Mouse (Mus musculus) heart, embryonic 13.5 days (tissue): Measurements from ENCODE around the gene Tbcel. TPM values are rescaled to one million over a fixed set of nuclear protein-coding genes. Genes with fewer than 3 reads are reported as not detected.

Source experiments
- ATAC-seq: fragments of 200-750 bp; cut with Nextera tagmentation; 2 replicates; pipeline ENCODE4 v1.8.0; 2017; ENCODE audit warnings: moderate TSS enrichment; ENCODE audit not compliant: insufficient number of reproducible peaks, low FRiP score, low TSS enrichment; ENCODE audit errors: extremely low read depth
- H3K27ac ChIP-seq: fragments of 300-500 bp; sonication (generic); replicated peaks from 2 replicates; pipeline ENCODE4 v1.5.1; 2015; ENCODE audit warnings: moderate library complexity, mild to moderate bottlenecking, inconsistent platforms
- H3K27me3 ChIP-seq: fragments of 300-500 bp; sonication (generic); replicated peaks from 2 replicates; pipeline ENCODE4 v1.6.1; 2015; ENCODE audit warnings: mild to moderate bottlenecking, inconsistent platforms
- H3K36me3 ChIP-seq: fragments of 300-500 bp; sonication (generic); 2 replicates; pipeline ENCODE4 v1.6.1; 2015; ENCODE audit warnings: mild to moderate bottlenecking, inconsistent platforms
- H3K4me1 ChIP-seq: fragments of 300-500 bp; sonication (generic); 2 replicates; pipeline ENCODE4 v1.6.1; 2015; ENCODE audit warnings: inconsistent platforms
- H3K4me2 ChIP-seq: fragments of 300-500 bp; sonication (generic); 2 replicates; pipeline ENCODE4 v1.6.1; 2015; ENCODE audit warnings: inconsistent platforms, mild to moderate bottlenecking, moderate library complexity
- H3K4me3 ChIP-seq: fragments of 300-500 bp; sonication (generic); 2 replicates; pipeline ENCODE4 v1.5.1; 2015; ENCODE audit warnings: moderate library complexity, mild to moderate bottlenecking, inconsistent platforms
- H3K9ac ChIP-seq: fragments of 300-500 bp; sonication (generic); 2 replicates; pipeline ENCODE4 v1.6.1; 2015; ENCODE audit warnings: inconsistent platforms, mild to moderate bottlenecking, moderate library complexity
- H3K9me3 ChIP-seq: fragments of 300-500 bp; sonication (generic); 2 replicates; pipeline ENCODE4 v1.6.1; 2016; ENCODE audit warnings: inconsistent platforms
- WGBS: fragments of 180-500 bp; shearing (Covaris S2); methylation state at CpG from one replicate; pipeline ENCODE4 v1.1.7; 2015; ENCODE audit warnings: mixed read lengths; 5-methylcytosine and 5-hydroxymethylcytosine counted together
- microRNA-seq: library from miRNA; unstranded; fragments of <30 nt; microRNA quantifications from one replicate; pipeline ENCODE4, GENCODE M21; 2016
- polyA plus RNA-seq: library from polyadenylated mRNA; unstranded; fragments of >200 nt; fragmentation: Nextera tagmentation; extraction: Ambion mirVana; gene quantifications from 2 replicates; pipeline ENCODE4 v1.2.1, GENCODE M21; 2015

Tbcel gene
- polyA plus RNA-seq, 1 experiment from 2014 or later = 4.1 TPM

GRCm38 (mm10) chr9:42382628-42383347, 124.8 kb downstream of the Tbcel start:
- WGBS = 75% methylated on average over 8 of the region's 8 CpGs
- Histone ChIP-seq H3K9ac (no peak overlapping the region), H3K4me2 (no peak overlapping the region), H3K27me3 (peaks cover 29% of the 10 kb centered on the region), H3K36me3 (no peaks in the 10 kb centered on the region), H3K4me1 (no peaks in the 10 kb centered on the region), H3K9me3 (no peaks in the 10 kb centered on the region), H3K4me3 (no peak overlapping the region), H3K27ac (no peak overlapping the region)
- ATAC-seq = no peak

GRCm38 (mm10) chr9:42382063-42382462, 125.5 kb downstream of the Tbcel start:
- H3K4me2 ChIP-seq = no peak overlapping the region
- no peaks in the 10 kb centered on the region for H3K9me3 ChIP-seq
- H3K4me1 ChIP-seq = no peaks in the 10 kb centered on the region
- no peak overlapping the region for H3K4me3 ChIP-seq
- no peak for ATAC-seq
- no peak overlapping the region for H3K9ac ChIP-seq
- no peak overlapping the region for H3K27ac ChIP-seq
- whole genome bisulfite sequencing = 74% methylated on average over 5 of the region's 5 CpGs
- H3K36me3 ChIP-seq = no peaks in the 10 kb centered on the region
- peaks cover 21% of the 10 kb centered on the region for H3K27me3 ChIP-seq

GRCm38 (mm10) chr9:42378071-42378470, 129.5 kb downstream of the Tbcel start:
- Histone ChIP-seq H3K4me2 (no peak overlapping the region), H3K27ac (no peak overlapping the region), H3K36me3 (no peaks in the 10 kb centered on the region), H3K9me3 (no peaks in the 10 kb centered on the region), H3K4me1 (no peaks in the 10 kb centered on the region), H3K27me3 (peaks cover 21% of the 10 kb centered on the region; the same call in 1 of the 2 replicates), H3K4me3 (no peak overlapping the region), H3K9ac (no peak overlapping the region)
- ATAC-seq = no peak
- 86% methylated on average over 4 of the region's 4 CpGs for WGBS

- Histone ChIP-seq H3K27ac (no peak overlapping the region), H3K9me3 (no peaks in the 10 kb centered on the region), H3K4me1 (no peaks in the 10 kb centered on the region), H3K27me3 (peaks cover 21% of the 10 kb centered on the region; the same call in 1 of the 2 replicates), H3K36me3 (no peaks in the 10 kb centered on the region), H3K4me2 (no peak overlapping the region), H3K9ac (no peak overlapping the region), H3K4me3 (no peak overlapping the region)
- no peak for ATAC-seq
- 87% methylated on average over 15 of the region's 15 CpGs for WGBS
These were observed 130.0 kb downstream of the Tbcel start for GRCm38 (mm10) chr9:42377656-42378055.

DNA sequence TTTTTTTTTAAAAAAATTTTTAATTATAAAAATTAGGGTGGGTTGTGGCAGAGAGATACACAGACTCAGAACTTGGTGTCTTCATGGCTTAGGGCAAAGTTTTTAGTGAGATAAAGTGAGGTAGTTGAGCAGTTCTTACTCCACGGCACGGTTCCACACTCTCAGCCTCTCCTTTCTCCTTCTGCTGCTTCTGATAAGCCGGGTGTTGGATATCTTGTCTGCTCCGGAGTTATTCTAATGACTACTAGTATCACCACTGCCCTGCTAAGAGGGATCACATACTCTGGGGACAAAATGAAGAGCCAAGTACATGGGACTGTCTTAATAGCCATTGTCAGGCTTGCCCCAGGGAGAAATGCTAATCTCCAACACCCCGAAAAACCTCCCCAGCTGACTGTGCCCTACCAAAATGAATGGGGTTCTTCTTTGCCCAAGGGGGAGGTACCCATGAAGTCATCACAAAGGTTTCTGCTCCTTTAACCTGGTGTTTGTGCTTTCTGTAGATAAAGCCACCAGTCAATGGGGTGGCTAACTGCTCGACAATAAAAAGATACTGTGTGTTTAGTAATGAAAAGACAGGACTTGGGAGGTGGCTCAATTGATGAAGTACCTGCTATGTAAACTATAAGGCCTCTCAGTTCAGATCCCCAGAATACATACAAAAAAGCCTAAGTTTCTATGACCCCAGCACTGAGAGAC, 135.8 kb downstream of the Tbcel start:
- Histone ChIP-seq H3K9ac (no peak overlapping the region), H3K4me1 (no peaks in the 10 kb centered on the region), H3K27me3 (peaks cover 14% of the 10 kb centered on the region; the same call in 1 of the 2 replicates), H3K4me3 (no peak overlapping the region), H3K9me3 (no peaks in the 10 kb centered on the region), H3K36me3 (no peaks in the 10 kb centered on the region), H3K4me2 (no peak overlapping the region), H3K27ac (no peak overlapping the region)
- ATAC-seq = no peak
- WGBS = 44% methylated on average over 6 of the region's 6 CpGs

Small RNAs within 50 kb of the gene (microRNA-seq; reads per million reads assigned to microRNA genes)
- gene Gm44311 = not detected

Other genes with a start within 250 kb of the Tbcel start
- 29.1 TPM in 2 replicates for gene Sc5d, start 243.6 kb downstream of the Tbcel start, polyA plus RNA-seq
- gene Tecta, start 107.9 kb downstream of the Tbcel start, polyA plus RNA-seq = 0.19 and 0.51 TPM in 2 replicates